9 mouse cellular contexts compared by ENCODE assay signal in the genomic region with DNA sequence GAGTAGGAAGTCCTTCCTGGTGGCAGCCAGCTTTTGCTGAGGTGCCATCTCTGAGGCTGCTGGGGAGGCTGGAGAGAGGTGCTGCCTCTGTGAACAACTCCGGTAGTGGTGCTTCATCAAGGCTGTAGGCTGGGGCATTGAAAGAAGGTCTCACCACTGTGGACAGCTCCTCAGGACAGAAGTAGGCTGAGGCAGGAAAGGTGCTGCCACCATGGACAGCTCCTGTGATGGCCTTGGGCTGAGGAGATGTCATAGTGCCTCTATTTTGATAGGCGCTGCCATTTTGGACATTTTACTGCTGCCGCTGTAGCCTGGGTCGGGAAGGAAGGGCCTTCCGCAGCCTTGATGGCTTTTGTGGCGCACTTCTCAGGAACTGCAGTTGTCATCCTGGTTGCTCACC. TPM values are rescaled to one million over a fixed set of nuclear protein-coding genes. Genes with fewer than 3 reads are reported as not detected.
DNase-seq lines count a peak whose midpoint lies in the region; ATAC-seq and TF ChIP-seq lines count a peak whose summit lies in the region.
"Had no signal": no experiment of that assay in that cellular context is flagged by ENCODE, and none has a peak within 500 bp of the region (broad histone marks: within the 10 kb centered on the region; RNA-seq: fewer than 3 reads in every experiment).

No protein-coding gene starts in this region.

- H3K27ac ChIP-seq in heart, embryonic 13.5 days (replicated peaks): no peak overlapping the region
- no peak overlapping the region for H3K27ac ChIP-seq in hindbrain, postnatal 0 days
- no peak overlapping the region for H3K27ac ChIP-seq in neural tube, embryonic 12.5 days
- H3K27ac ChIP-seq: heart, adult 2 months had no signal

- no peak overlapping the region for H3K9ac ChIP-seq in heart, embryonic 13.5 days
- no peak overlapping the region for H3K9ac ChIP-seq in hindbrain, postnatal 0 days (replicated peaks; ENCODE audit: low read length)
- H3K9ac ChIP-seq in neural tube, embryonic 12.5 days: 0 out of 2 replicates have a peak overlapping the region, but pooled peaks have one; percentile 23

- intact Hi-C loops in heart, postnatal 25 days (cut with DNase I): loop anchor here (5.0 kb wide), 1 partner anchor 151 kb away; no protein-coding TSS in a partner anchor

- H3K36me3 ChIP-seq in heart, embryonic 13.5 days: peaks cover 48% of the 10 kb centered on the region
- 0 out of 2 replicates have a peak, but pooled peaks cover 4% of the 10 kb centered on the region for H3K36me3 ChIP-seq in hindbrain, postnatal 0 days (ENCODE audit: insufficient read depth, low read length)
- peaks cover 5% of the 10 kb centered on the region; the same call in 1 of the 2 replicates for H3K36me3 ChIP-seq in neural tube, embryonic 12.5 days

- no peak for ATAC-seq in heart, embryonic 13.5 days (ENCODE audit: extremely low read depth, insufficient number of reproducible peaks, low FRiP score, low TSS enrichment)
- no peak for ATAC-seq in hindbrain, postnatal 0 days
- ATAC-seq in neural tube, embryonic 12.5 days (ENCODE audit: low FRiP score, low read depth): no peak

- H3K9me3 ChIP-seq in heart, embryonic 13.5 days: no peaks in the 10 kb centered on the region
- no peaks in the 10 kb centered on the region for H3K9me3 ChIP-seq in hindbrain, postnatal 0 days (ENCODE audit: low read length)
- no peaks in the 10 kb centered on the region for H3K9me3 ChIP-seq in neural tube, embryonic 12.5 days

- H3K27me3 ChIP-seq in heart, embryonic 13.5 days (replicated peaks): peaks cover 8% of the 10 kb centered on the region
- no peaks in the 10 kb centered on the region for H3K27me3 ChIP-seq in hindbrain, postnatal 0 days (ENCODE audit: insufficient read depth, low read length)
- H3K27me3 ChIP-seq in neural tube, embryonic 12.5 days (replicated peaks): no peaks in the 10 kb centered on the region

- DNase-seq in heart, postnatal 25 days (ENCODE audit: low spot score): no peak
- peak; percentile 32 for DNase-seq in c-Kit-positive CD71-positive TER-119-positive erythroid progenitor cells, embryonic 14.5 days (ENCODE audit: low spot score)
- no peak for DNase-seq in hindbrain, postnatal 0 days (ENCODE audit: low spot score)
- no peak for DNase-seq in urinary bladder, postnatal 25 days (ENCODE audit: low spot score)
- no peak for DNase-seq in adrenal gland, adult 8-10 months
- DNase-seq in kidney, postnatal 10 days: no peak
- DNase-seq: heart, adult 2 months had no signal

- no peak overlapping the region for H3K4me3 ChIP-seq in heart, embryonic 13.5 days
- no peak overlapping the region for H3K4me3 ChIP-seq in hindbrain, postnatal 0 days (ENCODE audit: low read length)
- H3K4me3 ChIP-seq in neural tube, embryonic 12.5 days: no peak overlapping the region; the same call in 1 of the 2 replicates

- no peak for TF ChIP-seq CTCF in hindbrain, postnatal 0 days (IDR thresholded peaks at IDR 0.05; ENCODE audit: low read depth)

- 90% methylated on average over 6 of the region's 6 CpGs for WGBS in heart, embryonic 13.5 days
- 95% methylated on average over 6 of the region's 6 CpGs for WGBS in hindbrain, postnatal 0 days
- WGBS in neural tube, embryonic 12.5 days: 91% methylated on average over 6 of the region's 6 CpGs

- H3K4me2 ChIP-seq in heart, embryonic 13.5 days: peak overlapping the region; percentile 85
- peak overlapping the region; percentile 91 for H3K4me2 ChIP-seq in hindbrain, postnatal 0 days (ENCODE audit: low read depth, low read length)
- H3K4me2 ChIP-seq in neural tube, embryonic 12.5 days (replicated peaks): peak overlapping the region; percentile 86

- peaks cover 15% of the 10 kb centered on the region for H3K4me1 ChIP-seq in heart, embryonic 13.5 days
- H3K4me1 ChIP-seq in hindbrain, postnatal 0 days (ENCODE audit: insufficient read depth, low read length): peaks cover 11% of the 10 kb centered on the region
- H3K4me1 ChIP-seq in neural tube, embryonic 12.5 days: peaks cover 22% of the 10 kb centered on the region

RNA-seq across cellular contexts. Expression of a gene that starts 1.7 kb away (rescaled TPM):
- 10.8 and 11.7 TPM in 2 replicates for polyA plus RNA-seq in heart, embryonic 13.5 days (2015; fragmentation: Nextera tagmentation; extraction: Ambion mirVana)
- 10 to 100 TPM in 1 of 2 experiments, 1 to 10 TPM in 1; 7.1 to 10.3 TPM for total RNA-seq in heart, postnatal 25 days (2021)
- 39.9 and 50.5 TPM in 2 replicates for total RNA-seq in hindbrain, postnatal 0 days (2014; rRNA removed)
- polyA plus RNA-seq in hindbrain, postnatal 0 days (2015; fragmentation: Nextera tagmentation; extraction: Ambion mirVana): 12.8 and 13.4 TPM in 2 replicates
- 24.0 and 26.1 TPM in 2 replicates for polyA plus RNA-seq in neural tube, embryonic 12.5 days (2016; fragmentation: Nextera tagmentation; extraction: Ambion mirVana)
- 10 to 100 TPM; 23.8 to 31.3 (median 29.2) TPM for total RNA-seq in adrenal gland, adult 8-10 months (2022)

RNA-seq across cellular contexts. Expression of a gene that starts 54.7 kb away (rescaled TPM):
- polyA plus RNA-seq in heart, embryonic 13.5 days (2015; fragmentation: Nextera tagmentation; extraction: Ambion mirVana): 0.66 and 0.75 TPM in 2 replicates
- total RNA-seq in heart, postnatal 25 days (2021): under 1 TPM; 0.26 to 0.34 TPM
- total RNA-seq in hindbrain, postnatal 0 days (2014; rRNA removed): 27.0 and 29.0 TPM in 2 replicates
- 9.4 and 10.1 TPM in 2 replicates for polyA plus RNA-seq in hindbrain, postnatal 0 days (2015; fragmentation: Nextera tagmentation; extraction: Ambion mirVana)
- 14.8 and 16.1 TPM in 2 replicates for polyA plus RNA-seq in neural tube, embryonic 12.5 days (2016; fragmentation: Nextera tagmentation; extraction: Ambion mirVana)
- 1 to 10 TPM; 2.4 to 8.5 (median 5.4) TPM for total RNA-seq in adrenal gland, adult 8-10 months (2022)
